Mouse (Mus musculus): ENCODE data around the gene Etfrf1. TPM values are rescaled to one million over a fixed set of nuclear protein-coding genes. Genes with fewer than 3 reads are reported as not detected.
A peak's percentile ranks its signal among the peaks of the same experiment; 100 is the strongest.

Gene Etfrf1
- polyA plus RNA-seq, 1 experiment from 2014 or later, result 46.0 TPM

- peaks cover 10% of the 10 kb centered on the region for H3K4me1 ChIP-seq (ENCODE audit: insufficient read depth, low read length)
- 89% methylated on average over 3 of the region's 3 CpGs for WGBS
- H3K27me3 ChIP-seq (ENCODE audit: insufficient read depth, low read length), result no peaks in the 10 kb centered on the region
- H3K9ac ChIP-seq (replicated peaks; ENCODE audit: low read length), result no peak overlapping the region
- H3K9me3 ChIP-seq (ENCODE audit: low read length), result no peaks in the 10 kb centered on the region
- H3K36me3 ChIP-seq (ENCODE audit: insufficient read depth, low read length), result peaks cover 9% of the 10 kb centered on the region; the same call in 1 of the 2 replicates
- ATAC-seq (ENCODE audit: low FRiP score, low TSS enrichment), result no peak
- no peak overlapping the region for H3K4me3 ChIP-seq (ENCODE audit: low read length)
- no peak overlapping the region for H3K4me2 ChIP-seq (replicated peaks; ENCODE audit: low read depth, low read length)
- no peak overlapping the region for H3K27ac ChIP-seq (ENCODE audit: low read length)
Observed at GRCm38 (mm10) chr6:145215826-145216225, 4.9 kb downstream of the Etfrf1 start.

- Histone ChIP-seq H3K27ac (ENCODE audit: low read length) (no peak overlapping the region), H3K4me1 (ENCODE audit: insufficient read depth, low read length) (no peaks in the 10 kb centered on the region), H3K4me2 (replicated peaks; ENCODE audit: low read depth, low read length) (no peak overlapping the region), H3K27me3 (ENCODE audit: insufficient read depth, low read length) (no peaks in the 10 kb centered on the region), H3K9ac (replicated peaks; ENCODE audit: low read length) (no peak overlapping the region), H3K4me3 (ENCODE audit: low read length) (no peak overlapping the region), H3K36me3 (ENCODE audit: insufficient read depth, low read length) (peaks cover 9% of the 10 kb centered on the region; the same call in 1 of the 2 replicates), H3K9me3 (ENCODE audit: low read length) (no peaks in the 10 kb centered on the region)
- ATAC-seq (ENCODE audit: low FRiP score, low TSS enrichment), result no peak
- WGBS, result 88% methylated on average over 6 of the region's 6 CpGs
Observed at GRCm38 (mm10) chr6:145224246-145224645, 13.3 kb downstream of the Etfrf1 start.

GRCm38 (mm10) chr6:145226296-145226695 lies 15.4 kb downstream of the Etfrf1 start:
- H3K27ac ChIP-seq (ENCODE audit: low read length), result no peak overlapping the region
- 91% methylated on average over 3 of the region's 3 CpGs for WGBS
- no peaks in the 10 kb centered on the region for H3K27me3 ChIP-seq (ENCODE audit: insufficient read depth, low read length)
- H3K9ac ChIP-seq (replicated peaks; ENCODE audit: low read length), result no peak overlapping the region
- H3K4me2 ChIP-seq (replicated peaks; ENCODE audit: low read depth, low read length), result no peak overlapping the region
- H3K36me3 ChIP-seq (ENCODE audit: insufficient read depth, low read length), result peaks cover 11% of the 10 kb centered on the region
- no peaks in the 10 kb centered on the region for H3K9me3 ChIP-seq (ENCODE audit: low read length)
- no peak overlapping the region for H3K4me3 ChIP-seq (ENCODE audit: low read length)
- no peak for ATAC-seq (ENCODE audit: low FRiP score, low TSS enrichment)
- H3K4me1 ChIP-seq (ENCODE audit: insufficient read depth, low read length), result no peaks in the 10 kb centered on the region

- no peaks in the 10 kb centered on the region for H3K4me1 ChIP-seq (ENCODE audit: insufficient read depth, low read length)
- 77% methylated on average over 1 of the region's 1 CpGs for WGBS
- no peak for ATAC-seq (ENCODE audit: low FRiP score, low TSS enrichment)
- H3K27me3 ChIP-seq (ENCODE audit: insufficient read depth, low read length), result no peaks in the 10 kb centered on the region
- no peak overlapping the region for H3K4me3 ChIP-seq (ENCODE audit: low read length)
- H3K9me3 ChIP-seq (ENCODE audit: low read length), result no peaks in the 10 kb centered on the region
- H3K4me2 ChIP-seq (replicated peaks; ENCODE audit: low read depth, low read length), result no peak overlapping the region
- H3K27ac ChIP-seq (ENCODE audit: low read length), result no peak overlapping the region
- no peak overlapping the region for H3K9ac ChIP-seq (replicated peaks; ENCODE audit: low read length)
- peaks cover 12% of the 10 kb centered on the region for H3K36me3 ChIP-seq (ENCODE audit: insufficient read depth, low read length)
Observed at GRCm38 (mm10) chr6:145234391-145234790, 23.5 kb downstream of the Etfrf1 start.

- H3K9ac ChIP-seq (replicated peaks; ENCODE audit: low read length), result no peak overlapping the region
- H3K9me3 ChIP-seq (ENCODE audit: low read length), result no peaks in the 10 kb centered on the region
- no peak overlapping the region for H3K4me3 ChIP-seq (ENCODE audit: low read length)
- H3K36me3 ChIP-seq (ENCODE audit: insufficient read depth, low read length), result peaks cover 8% of the 10 kb centered on the region
- H3K4me1 ChIP-seq (ENCODE audit: insufficient read depth, low read length), result no peaks in the 10 kb centered on the region
- H3K27me3 ChIP-seq (ENCODE audit: insufficient read depth, low read length), result no peaks in the 10 kb centered on the region
- no peak overlapping the region for H3K4me2 ChIP-seq (replicated peaks; ENCODE audit: low read depth, low read length)
- WGBS, result 89% methylated on average over 6 of the region's 6 CpGs
- no peak overlapping the region for H3K27ac ChIP-seq (ENCODE audit: low read length)
- no peak for ATAC-seq (ENCODE audit: low FRiP score, low TSS enrichment)
Observed at GRCm38 (mm10) chr6:145235367-145235766, 24.4 kb downstream of the Etfrf1 start.

GRCm38 (mm10) chr6:145237148-145237547 lies 26.2 kb downstream of the Etfrf1 start:
- ATAC-seq (ENCODE audit: low FRiP score, low TSS enrichment), result no peak
- Histone ChIP-seq H3K9me3 (ENCODE audit: low read length) (no peaks in the 10 kb centered on the region), H3K4me2 (replicated peaks; ENCODE audit: low read depth, low read length) (no peak overlapping the region), H3K4me1 (ENCODE audit: insufficient read depth, low read length) (no peaks in the 10 kb centered on the region), H3K9ac (replicated peaks; ENCODE audit: low read length) (no peak overlapping the region), H3K27me3 (ENCODE audit: insufficient read depth, low read length) (no peaks in the 10 kb centered on the region), H3K36me3 (ENCODE audit: insufficient read depth, low read length) (no peaks in the 10 kb centered on the region), H3K4me3 (ENCODE audit: low read length) (no peak overlapping the region), H3K27ac (ENCODE audit: low read length) (no peak overlapping the region)
- 88% methylated on average over 4 of the region's 4 CpGs for WGBS

- no peak overlapping the region for H3K4me2 ChIP-seq (replicated peaks; ENCODE audit: low read depth, low read length)
- no peaks in the 10 kb centered on the region for H3K27me3 ChIP-seq (ENCODE audit: insufficient read depth, low read length)
- H3K4me1 ChIP-seq (ENCODE audit: insufficient read depth, low read length), result no peaks in the 10 kb centered on the region
- no peak overlapping the region for H3K4me3 ChIP-seq (ENCODE audit: low read length)
- 0 out of 2 replicates have a peak, but pooled peaks cover 4% of the 10 kb centered on the region for H3K36me3 ChIP-seq (ENCODE audit: insufficient read depth, low read length)
- H3K27ac ChIP-seq (ENCODE audit: low read length), result no peak overlapping the region
- no peaks in the 10 kb centered on the region for H3K9me3 ChIP-seq (ENCODE audit: low read length)
- H3K9ac ChIP-seq (replicated peaks; ENCODE audit: low read length), result no peak overlapping the region
- 83% methylated on average over 6 of the region's 6 CpGs for WGBS
- ATAC-seq (ENCODE audit: low FRiP score, low TSS enrichment), result no peak
Observed at GRCm38 (mm10) chr6:145240285-145240684, 29.4 kb downstream of the Etfrf1 start.

- Histone ChIP-seq H3K27ac (ENCODE audit: low read length) (no peak overlapping the region), H3K9ac (replicated peaks; ENCODE audit: low read length) (no peak overlapping the region), H3K36me3 (ENCODE audit: insufficient read depth, low read length) (peaks cover 12% of the 10 kb centered on the region), H3K27me3 (ENCODE audit: insufficient read depth, low read length) (no peaks in the 10 kb centered on the region), H3K4me1 (ENCODE audit: insufficient read depth, low read length) (0 out of 2 replicates have a peak, but pooled peaks cover 3% of the 10 kb centered on the region), H3K4me2 (replicated peaks; ENCODE audit: low read depth, low read length) (no peak overlapping the region), H3K9me3 (ENCODE audit: low read length) (no peaks in the 10 kb centered on the region), H3K4me3 (ENCODE audit: low read length) (no peak overlapping the region)
- ATAC-seq (ENCODE audit: low FRiP score, low TSS enrichment), result no peak
- WGBS, result 20% methylated on average over 1 of the region's 1 CpGs
Observed at GRCm38 (mm10) chr6:145242521-145242920, 31.6 kb downstream of the Etfrf1 start.

- no peak for ATAC-seq (ENCODE audit: low FRiP score, low TSS enrichment)
- H3K27ac ChIP-seq (ENCODE audit: low read length), result no peak overlapping the region
- H3K4me1 ChIP-seq (ENCODE audit: insufficient read depth, low read length), result peaks cover 20% of the 10 kb centered on the region; the same call in 1 of the 2 replicates
- H3K9me3 ChIP-seq (ENCODE audit: low read length), result no peaks in the 10 kb centered on the region
- peaks cover 12% of the 10 kb centered on the region for H3K36me3 ChIP-seq (ENCODE audit: insufficient read depth, low read length)
- no peak overlapping the region for H3K4me3 ChIP-seq (ENCODE audit: low read length)
- no peaks in the 10 kb centered on the region for H3K27me3 ChIP-seq (ENCODE audit: insufficient read depth, low read length)
- 90% methylated on average over 5 of the region's 5 CpGs for WGBS
- no peak overlapping the region for H3K4me2 ChIP-seq (replicated peaks; ENCODE audit: low read depth, low read length)
- no peak overlapping the region for H3K9ac ChIP-seq (replicated peaks; ENCODE audit: low read length)
Observed at GRCm38 (mm10) chr6:145246841-145247240, 35.9 kb downstream of the Etfrf1 start.

- 73% methylated on average over 3 of the region's 3 CpGs for WGBS
- ATAC-seq (ENCODE audit: low FRiP score, low TSS enrichment), result no peak
- Histone ChIP-seq H3K9me3 (ENCODE audit: low read length) (no peaks in the 10 kb centered on the region), H3K4me3 (ENCODE audit: low read length) (no peak overlapping the region), H3K27ac (ENCODE audit: low read length) (no peak overlapping the region), H3K4me2 (replicated peaks; ENCODE audit: low read depth, low read length) (peak overlapping the region; percentile 2; the same call in 1 of the 2 replicates), H3K9ac (replicated peaks; ENCODE audit: low read length) (0 out of 2 replicates have a peak overlapping the region, but pooled peaks have one; percentile 6), H3K4me1 (ENCODE audit: insufficient read depth, low read length) (peaks cover 20% of the 10 kb centered on the region; the same call in 1 of the 2 replicates), H3K27me3 (ENCODE audit: insufficient read depth, low read length) (no peaks in the 10 kb centered on the region), H3K36me3 (ENCODE audit: insufficient read depth, low read length) (peaks cover 12% of the 10 kb centered on the region)
Observed at GRCm38 (mm10) chr6:145247886-145248285, 37.0 kb downstream of the Etfrf1 start.

Measured in kidney, embryonic 16.5 days (tissue).